In the genomic region with DNA sequence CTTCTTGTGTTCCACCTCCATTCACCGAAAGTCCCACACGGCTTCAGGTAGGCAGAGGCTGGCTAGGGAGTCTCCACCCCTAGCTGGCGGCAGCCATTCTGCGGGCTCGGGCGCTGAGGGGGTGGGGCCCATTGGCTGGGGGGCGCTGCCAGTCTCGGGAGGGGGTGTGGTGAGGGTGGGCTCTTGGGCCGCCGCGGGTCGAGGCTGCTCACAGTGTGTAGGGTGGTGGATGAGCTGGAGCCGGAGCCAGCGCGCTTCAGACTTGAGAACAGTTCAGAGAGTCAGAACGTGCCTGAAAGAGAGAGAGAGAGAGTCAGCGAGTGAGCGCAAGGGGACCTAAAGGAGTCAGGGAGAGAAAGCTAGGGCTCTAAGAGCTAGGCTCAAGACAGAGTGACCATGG, we compare ENCODE assay signal across 8 mouse cellular contexts. TPM values are rescaled to one million over a fixed set of nuclear protein-coding genes. Genes with fewer than 3 reads are reported as not detected.
DNase-seq lines count a peak whose midpoint lies in the region; ATAC-seq lines count a peak whose summit lies in the region.

No protein-coding gene starts in this region.

- peak; percentile 36 to 48 for DNase-seq in B cell, adult 2 months
- DNase-seq in ZHBTc4 (ENCODE audit: low read depth, low spot score) = peak; percentile 90
- DNase-seq in heart, postnatal 10 days = peak; percentile 40 to 47
- DNase-seq in kidney, postnatal 36 days = peak; percentile 46 to 65
- peak; percentile 52 for DNase-seq in ovary, adult 18-20 months (ENCODE audit: low spot score)
- peak; percentile 78 for DNase-seq in thymus, postnatal 25 days

- H3K36me3 ChIP-seq in embryonic facial prominence, embryonic 12.5 days = no peaks in the 10 kb centered on the region
- no peaks in the 10 kb centered on the region for H3K36me3 ChIP-seq in lung, embryonic 16.5 days (ENCODE audit: control insufficient read depth, insufficient read depth, low read length)

- intact Hi-C loops in heart, postnatal 10 days (cut with DNase I) = no loop called here

- peak overlapping the region; percentile 49 for H3K4me3 ChIP-seq in embryonic facial prominence, embryonic 12.5 days
- peak overlapping the region; percentile 57 for H3K4me3 ChIP-seq in lung, embryonic 16.5 days (ENCODE audit: low read length)

- peak; percentile 99 for ATAC-seq in embryonic facial prominence, embryonic 12.5 days (ENCODE audit: insufficient number of reproducible peaks, insufficient read depth, low FRiP score, low TSS enrichment)
- peak; percentile 99 for ATAC-seq in lung, embryonic 16.5 days (ENCODE audit: low read depth)

- no peak overlapping the region; the same call in 1 of the 2 replicates for H3K27ac ChIP-seq in embryonic facial prominence, embryonic 12.5 days
- H3K27ac ChIP-seq in lung, embryonic 16.5 days (ENCODE audit: low read length) = 0 out of 2 replicates have a peak overlapping the region, but pooled peaks have one; percentile 39

- peak overlapping the region; percentile 33; the same call in 1 of the 2 replicates for H3K9ac ChIP-seq in embryonic facial prominence, embryonic 12.5 days
- H3K9ac ChIP-seq in lung, embryonic 16.5 days (ENCODE audit: low read length) = peak overlapping the region; percentile 64

- H3K27me3 ChIP-seq in embryonic facial prominence, embryonic 12.5 days = no peaks in the 10 kb centered on the region
- no peaks in the 10 kb centered on the region for H3K27me3 ChIP-seq in lung, embryonic 16.5 days (ENCODE audit: control insufficient read depth, insufficient read depth, low read depth, low read length)

- no peaks in the 10 kb centered on the region for H3K4me1 ChIP-seq in embryonic facial prominence, embryonic 12.5 days
- no peaks in the 10 kb centered on the region for H3K4me1 ChIP-seq in lung, embryonic 16.5 days (replicated peaks; ENCODE audit: control insufficient read depth, insufficient read depth, low read length)

- whole genome bisulfite sequencing in embryonic facial prominence, embryonic 12.5 days = 20% methylated on average over 18 of the region's 18 CpGs
- WGBS in lung, embryonic 16.5 days = 5% methylated on average over 18 of the region's 18 CpGs

- no peaks in the 10 kb centered on the region for H3K9me3 ChIP-seq in embryonic facial prominence, embryonic 12.5 days
- no peaks in the 10 kb centered on the region for H3K9me3 ChIP-seq in lung, embryonic 16.5 days (ENCODE audit: control insufficient read depth, low read length)

- peak overlapping the region; percentile 56 for H3K4me2 ChIP-seq in embryonic facial prominence, embryonic 12.5 days (replicated peaks)
- H3K4me2 ChIP-seq in lung, embryonic 16.5 days (ENCODE audit: low read depth, low read length) = peak overlapping the region; percentile 74

RNA-seq across cellular contexts. Expression of a gene that starts 0.7 kb away (rescaled TPM):
- polyA plus RNA-seq in embryonic facial prominence, embryonic 12.5 days (2016; fragmentation: Nextera tagmentation; extraction: Ambion mirVana) = 4.4 and 5.0 TPM in 2 replicates
- total RNA-seq in heart, postnatal 10 days (2021) = under 1 TPM; 0.10 to 0.22 TPM
- 2.4 and 3.1 TPM in 2 replicates for polyA plus RNA-seq in lung, embryonic 16.5 days (2015; fragmentation: Nextera tagmentation; extraction: Ambion mirVana)
